Mouse (Mus musculus) testis, adult 2 months (tissue): ENCODE results near the gene Palmd. TPM values are rescaled to one million over a fixed set of nuclear protein-coding genes. Genes with fewer than 3 reads are reported as not detected.

Experiments used
- H3K27ac ChIP-seq: fragments of 200-500 bp; 2 replicates; pipeline ENCODE4 v1.5.1; 2012; ENCODE audit warnings: low read depth, low read length; ENCODE audit not compliant: control insufficient read depth, insufficient read depth
- H3K27me3 ChIP-seq: fragments of 200-500 bp; 2 replicates; pipeline ENCODE4 v1.6.1; 2012; ENCODE audit warnings: mild to moderate bottlenecking, low read length, moderate library complexity; ENCODE audit not compliant: control insufficient read depth, insufficient read depth
- H3K36me3 ChIP-seq: fragments of 200-500 bp; 2 replicates; pipeline ENCODE4 v1.6.1; 2012; ENCODE audit warnings: mild to moderate bottlenecking, low read length; ENCODE audit not compliant: control insufficient read depth, insufficient read depth
- H3K4me1 ChIP-seq: fragments of 200-500 bp; 2 replicates; pipeline ENCODE4 v1.6.1; 2012; ENCODE audit warnings: low read length; ENCODE audit not compliant: control insufficient read depth, insufficient read depth
- H3K4me3 ChIP-seq: fragments of 200-500 bp; 2 replicates; pipeline ENCODE4 v1.5.1; 2012; ENCODE audit warnings: low read depth, mild to moderate bottlenecking, low read length, moderate library complexity, mixed read lengths; ENCODE audit not compliant: control insufficient read depth
- CTCF ChIP-seq: fragments of 200-500 bp; IDR thresholded peaks from 2 replicates; pipeline ENCODE4 v1.5.1; 2012; ENCODE audit warnings: low read depth, mild to moderate bottlenecking, inconsistent platforms, low read length, moderate library complexity; ENCODE audit not compliant: control insufficient read depth, insufficient read depth, insufficient replicate concordance
- POLR2A ChIP-seq: fragments of 200-500 bp; IDR thresholded peaks from 2 replicates; pipeline ENCODE4 v1.6.1; 2012; ENCODE audit warnings: low read depth, mild to moderate bottlenecking, inconsistent platforms, low read length, moderate library complexity; ENCODE audit not compliant: control insufficient read depth
- polyA plus RNA-seq: library from polyadenylated mRNA; depleted of rRNA; stranded (reverse); fragments of >200 nt; gene quantifications from 2 replicates; pipeline ENCODE4 v1.2.3, GENCODE M21; 2012; rRNA removed

The Palmd gene
- polyA plus RNA-seq, 1 experiment: 0.36 TPM

- Histone ChIP-seq H3K4me1 (no peaks in the 10 kb centered on the region), H3K27ac (no peak overlapping the region), H3K4me3 (no peak overlapping the region), H3K36me3 (no peaks in the 10 kb centered on the region), H3K27me3 (no peaks in the 10 kb centered on the region)
- TF ChIP-seq CTCF: no peak
- TF ChIP-seq POLR2A: no peak
These were observed 75.9 kb downstream of the Palmd start for GRCm38 (mm10) chr3:116892872-116893271.

GRCm38 (mm10) chr3:116892206-116892563 is 76.6 kb downstream of the Palmd start:
- no peak for TF ChIP-seq CTCF
- TF ChIP-seq POLR2A: no peak
- Histone ChIP-seq H3K27me3 (no peaks in the 10 kb centered on the region), H3K4me1 (no peaks in the 10 kb centered on the region), H3K36me3 (no peaks in the 10 kb centered on the region), H3K27ac (no peak overlapping the region), H3K4me3 (no peak overlapping the region)

- Histone ChIP-seq H3K27me3 (no peaks in the 10 kb centered on the region), H3K27ac (no peak overlapping the region), H3K4me3 (no peak overlapping the region), H3K4me1 (no peaks in the 10 kb centered on the region), H3K36me3 (no peaks in the 10 kb centered on the region)
- TF ChIP-seq CTCF (no peak), POLR2A (no peak)
These were observed 77.2 kb downstream of the Palmd start for GRCm38 (mm10) chr3:116891436-116892205.

- H3K36me3 ChIP-seq: no peaks in the 10 kb centered on the region
- no peaks in the 10 kb centered on the region for H3K27me3 ChIP-seq
- no peaks in the 10 kb centered on the region for H3K4me1 ChIP-seq
- no peak overlapping the region for H3K4me3 ChIP-seq
- H3K27ac ChIP-seq: no peak overlapping the region
- TF ChIP-seq CTCF (no peak), POLR2A (no peak)
These were observed 78.2 kb downstream of the Palmd start for GRCm38 (mm10) chr3:116890576-116890975.

GRCm38 (mm10) chr3:116889358-116889757 is 79.4 kb downstream of the Palmd start:
- H3K4me1 ChIP-seq: no peaks in the 10 kb centered on the region
- H3K36me3 ChIP-seq: no peaks in the 10 kb centered on the region
- H3K27ac ChIP-seq: no peak overlapping the region
- no peak overlapping the region for H3K4me3 ChIP-seq
- no peak for TF ChIP-seq CTCF
- no peak for TF ChIP-seq POLR2A
- no peaks in the 10 kb centered on the region for H3K27me3 ChIP-seq

GRCm38 (mm10) chr3:116884941-116885340 is 83.8 kb downstream of the Palmd start:
- TF ChIP-seq CTCF: no peak
- no peak for TF ChIP-seq POLR2A
- Histone ChIP-seq H3K36me3 (no peaks in the 10 kb centered on the region), H3K27ac (no peak overlapping the region), H3K4me1 (no peaks in the 10 kb centered on the region), H3K4me3 (no peak overlapping the region), H3K27me3 (no peaks in the 10 kb centered on the region)

GRCm38 (mm10) chr3:116882221-116882960 is 86.4 kb downstream of the Palmd start:
- H3K4me3 ChIP-seq: no peak overlapping the region
- no peak overlapping the region for H3K27ac ChIP-seq
- no peak for TF ChIP-seq POLR2A
- no peak for TF ChIP-seq CTCF
- no peaks in the 10 kb centered on the region for H3K27me3 ChIP-seq
- H3K36me3 ChIP-seq: no peaks in the 10 kb centered on the region
- no peaks in the 10 kb centered on the region for H3K4me1 ChIP-seq

GRCm38 (mm10) chr3:116870372-116870771 is 98.4 kb downstream of the Palmd start:
- no peaks in the 10 kb centered on the region for H3K27me3 ChIP-seq
- H3K27ac ChIP-seq: no peak overlapping the region
- H3K36me3 ChIP-seq: no peaks in the 10 kb centered on the region
- no peak for TF ChIP-seq POLR2A
- H3K4me1 ChIP-seq: no peaks in the 10 kb centered on the region
- no peak overlapping the region for H3K4me3 ChIP-seq

Other genes starting within 250 kb of the Palmd start
- 2.8 and 3.2 TPM in 2 replicates for gene Agl, start 160.8 kb downstream of the Palmd start, polyA plus RNA-seq
- 0.58 and 0.66 TPM in 2 replicates for gene Frrs1, start 109.5 kb downstream of the Palmd start, polyA plus RNA-seq
- 0.41 and 0.54 TPM in 2 replicates for gene 4930455H04Rik, start 720 bp downstream of the Palmd start, polyA plus RNA-seq